Mouse (Mus musculus): ENCODE results near the gene Hcfc1r1.

Gene Hcfc1r1

GRCm38 (mm10) chr17:23675564-23676281 lies 2.3 kb downstream of the Hcfc1r1 start:
- peak; percentile 47 for DNase-seq

- DNase-seq: peak; percentile 50
These were observed 3.2 kb downstream of the Hcfc1r1 start for GRCm38 (mm10) chr17:23676473-23677031.

- DNase-seq: peak; percentile 90
These were observed 3.9 kb downstream of the Hcfc1r1 start, which contains the start of gene Tnfrsf12a for GRCm38 (mm10) chr17:23677236-23677679. Gene Tnfrsf12a, minus strand, starts transcription at chr17:23677468.

GRCm38 (mm10) chr17:23679127-23679835 lies 5.9 kb downstream of the Hcfc1r1 start, which contains the start of gene Cldn6:
Gene Cldn6, plus strand, starts transcription at chr17:23679249.
- no peak for DNase-seq

DNA sequence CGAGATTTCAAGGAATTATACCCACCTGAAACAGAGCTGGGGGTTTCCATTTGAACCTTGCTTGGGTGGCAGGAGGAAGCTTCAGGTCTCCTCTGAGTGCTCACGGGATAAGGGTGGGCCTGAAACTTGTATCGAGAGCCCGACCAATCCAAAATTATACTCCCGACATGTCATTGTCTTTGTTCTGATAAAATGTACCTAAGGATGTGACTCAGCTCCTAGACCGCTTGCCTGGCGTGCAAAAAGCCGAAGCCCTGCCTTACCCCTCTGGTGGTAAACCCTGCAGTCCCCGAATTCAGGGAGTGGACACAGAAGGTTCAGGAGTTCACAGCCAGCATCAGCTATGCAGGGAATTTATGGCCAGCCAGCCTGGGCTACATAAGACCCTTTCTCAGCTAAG lies 6.9 kb downstream of the Hcfc1r1 start:
- DNase-seq: no peak

DNA sequence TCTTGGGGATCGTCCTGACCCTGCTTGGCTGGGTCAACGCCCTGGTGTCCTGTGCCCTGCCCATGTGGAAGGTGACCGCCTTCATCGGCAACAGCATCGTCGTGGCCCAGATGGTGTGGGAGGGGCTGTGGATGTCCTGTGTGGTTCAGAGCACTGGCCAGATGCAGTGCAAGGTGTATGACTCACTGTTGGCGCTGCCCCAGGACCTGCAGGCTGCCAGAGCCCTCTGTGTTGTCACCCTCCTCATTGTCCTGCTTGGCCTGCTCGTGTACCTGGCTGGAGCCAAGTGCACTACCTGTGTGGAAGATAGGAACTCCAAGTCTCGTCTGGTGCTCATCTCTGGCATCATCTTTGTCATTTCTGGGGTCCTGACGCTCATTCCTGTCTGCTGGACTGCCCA lies 7.7 kb downstream of the Hcfc1r1 start:
- no peak for DNase-seq

DNA sequence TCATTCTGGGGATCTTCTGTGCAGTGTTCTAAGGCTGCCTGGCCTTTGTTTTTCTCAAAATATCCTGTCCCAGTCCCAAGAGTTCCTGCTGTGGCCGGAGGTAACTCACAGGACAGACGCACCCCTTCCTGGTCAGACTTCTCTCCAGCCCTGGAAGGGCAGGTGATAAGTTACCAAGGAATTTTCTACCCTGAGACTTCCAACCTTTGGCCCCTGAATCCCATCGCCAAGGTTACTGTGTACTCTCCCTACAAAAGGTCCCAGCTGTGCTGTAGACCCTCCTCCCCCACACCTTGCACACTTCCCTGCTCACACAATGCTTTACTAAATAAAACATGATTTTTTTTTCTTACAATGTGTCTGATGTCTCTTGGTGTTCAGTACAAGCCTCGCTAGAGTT lies 8.7 kb downstream of the Hcfc1r1 start:
- no peak for DNase-seq

- no peak for DNase-seq
These were observed 9.1 kb downstream of the Hcfc1r1 start for GRCm38 (mm10) chr17:23682530-23682929.

DNA sequence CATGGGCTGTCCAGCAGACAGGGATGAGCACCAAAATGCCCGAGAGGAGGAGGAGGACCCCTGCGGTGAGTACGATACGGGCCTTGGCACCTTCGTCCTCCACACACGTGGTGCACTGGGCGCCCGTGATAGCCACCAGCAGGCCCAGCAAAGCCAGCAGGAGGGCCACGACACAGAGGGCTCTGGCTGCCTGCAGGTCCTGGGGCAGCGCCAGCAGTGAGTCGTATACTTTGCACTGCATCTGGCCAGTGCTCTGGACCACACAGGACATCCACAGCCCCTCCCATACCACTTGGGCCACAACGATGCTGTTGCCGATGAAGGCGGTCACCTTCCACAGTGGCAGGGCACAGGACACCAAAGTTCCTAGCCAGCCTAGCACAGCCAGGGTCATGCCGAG lies 9.8 kb downstream of the Hcfc1r1 start:
- no peak for DNase-seq

DNA sequence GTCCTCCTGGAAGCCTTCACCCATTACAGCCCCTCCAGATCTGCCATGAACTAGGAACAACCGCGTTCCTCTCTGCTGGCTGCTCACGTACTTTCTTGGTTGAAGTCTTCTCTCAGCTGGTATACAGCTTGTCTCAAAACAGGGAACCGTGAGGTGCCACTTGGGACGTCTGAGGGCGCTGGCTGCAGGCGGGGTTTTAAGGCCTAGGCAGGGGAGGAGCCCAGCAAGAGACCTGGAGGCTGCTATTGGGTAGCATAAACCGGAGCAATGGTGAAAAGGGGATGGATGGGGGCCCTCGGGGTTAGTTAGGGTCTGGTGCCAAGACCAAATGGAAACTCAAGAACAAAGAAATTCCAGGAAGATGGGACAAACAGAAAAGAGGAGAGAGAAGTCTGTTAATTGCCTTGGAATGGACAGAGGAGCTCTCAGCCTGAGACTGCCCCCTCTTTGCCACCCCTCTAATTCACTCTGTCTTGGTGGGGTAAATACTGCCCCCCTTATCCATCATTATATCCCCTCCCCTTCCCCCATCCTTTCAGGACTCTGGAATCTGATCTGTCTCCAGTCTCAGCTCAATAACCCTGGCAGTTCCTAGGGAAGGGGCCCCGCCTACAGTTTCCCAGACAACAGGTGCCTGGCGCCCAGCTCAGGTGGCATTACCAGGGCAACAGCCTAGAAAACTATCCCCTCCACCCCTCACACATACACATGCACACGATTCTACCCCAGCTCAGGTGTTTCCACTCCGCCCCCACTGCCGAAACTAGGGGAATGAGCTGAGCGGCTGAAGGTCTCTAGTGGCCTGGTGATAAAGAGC lies 10.7 kb downstream of the Hcfc1r1 start, which contains the start of gene Cldn9:
Gene Cldn9 (minus strand): TSS at position 171 of the 817 bp plus-strand sequence.
- DNase-seq: no peak

- no peak for DNase-seq
These were observed 21.1 kb downstream of the Hcfc1r1 start for GRCm38 (mm10) chr17:23694491-23694890.

GRCm38 (mm10) chr17:23695801-23696200 lies 22.4 kb downstream of the Hcfc1r1 start:
- no peak for DNase-seq

DNA sequence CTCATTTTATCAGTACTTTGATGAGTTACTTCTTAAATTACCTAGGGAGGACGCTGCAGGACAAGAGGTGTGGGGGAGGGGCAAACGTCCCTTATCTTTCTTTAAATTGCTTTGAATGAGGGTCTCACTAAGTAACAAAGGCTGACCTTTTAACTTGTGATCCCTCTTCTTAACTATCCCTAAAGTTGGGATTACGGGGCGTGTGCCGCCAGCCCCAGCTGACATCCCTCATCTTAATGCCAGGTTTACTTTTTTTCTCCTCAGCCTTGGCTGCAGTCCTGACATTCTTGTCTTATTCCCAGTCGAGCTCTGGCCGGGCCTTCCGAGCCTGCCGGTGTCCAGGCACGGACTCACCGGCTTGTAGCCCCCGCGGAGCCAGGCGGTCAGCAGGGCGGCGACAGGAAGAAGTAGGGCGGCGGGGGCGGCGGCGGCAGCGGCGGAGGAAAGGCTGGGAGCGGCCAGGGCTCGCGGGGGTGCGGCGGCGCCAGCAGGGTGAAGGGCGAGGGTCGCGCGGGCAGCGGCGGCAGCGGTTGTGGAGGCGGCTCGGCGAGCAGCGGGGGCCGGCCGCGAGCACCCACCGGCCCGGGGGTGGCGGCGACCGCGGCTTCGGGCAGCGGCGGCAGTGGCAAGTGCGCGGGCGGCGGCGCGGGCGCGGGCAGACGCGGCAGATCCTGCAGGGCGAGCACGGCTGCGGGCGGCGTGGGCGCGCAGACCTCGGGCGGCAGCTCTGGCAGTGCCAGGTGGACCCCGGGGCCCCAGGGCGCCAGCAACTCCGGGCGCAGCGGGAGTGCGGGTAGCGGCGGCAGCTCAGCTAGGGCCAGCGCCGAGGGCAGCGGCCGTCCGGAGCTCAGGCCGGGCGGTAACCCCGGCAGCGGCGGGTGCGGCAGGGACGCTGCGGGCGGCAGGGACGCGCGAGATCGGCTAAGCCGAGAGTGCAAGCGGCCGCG lies 26.0 kb downstream of the Hcfc1r1 start:
- DNase-seq: peak; percentile 52

DNA sequence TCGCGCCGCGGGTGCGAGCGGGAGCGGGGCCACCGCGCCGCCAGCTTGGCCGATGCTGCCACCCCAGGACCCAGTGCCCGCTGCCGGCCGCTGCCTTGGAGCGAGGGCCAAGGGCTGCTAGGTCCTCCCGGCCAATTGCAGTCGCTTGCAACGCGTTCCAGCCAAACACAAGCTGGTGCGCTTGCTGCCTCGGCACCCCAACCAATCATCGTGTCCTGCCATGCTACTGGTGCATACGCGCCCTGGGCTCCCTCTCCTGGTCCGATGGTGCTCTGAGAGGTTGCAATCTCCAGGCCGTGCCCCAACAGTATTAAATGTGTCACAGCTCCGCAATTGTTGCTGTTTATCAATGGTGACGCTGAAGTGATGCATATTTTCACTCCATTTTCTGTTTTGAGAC lies 26.7 kb downstream of the Hcfc1r1 start:
- DNase-seq: peak; percentile 89

GRCm38 (mm10) chr17:23703301-23703700 lies 29.9 kb downstream of the Hcfc1r1 start:
- no peak for DNase-seq

- no peak for DNase-seq
These were observed 31.3 kb downstream of the Hcfc1r1 start for GRCm38 (mm10) chr17:23704741-23705140.

DNA sequence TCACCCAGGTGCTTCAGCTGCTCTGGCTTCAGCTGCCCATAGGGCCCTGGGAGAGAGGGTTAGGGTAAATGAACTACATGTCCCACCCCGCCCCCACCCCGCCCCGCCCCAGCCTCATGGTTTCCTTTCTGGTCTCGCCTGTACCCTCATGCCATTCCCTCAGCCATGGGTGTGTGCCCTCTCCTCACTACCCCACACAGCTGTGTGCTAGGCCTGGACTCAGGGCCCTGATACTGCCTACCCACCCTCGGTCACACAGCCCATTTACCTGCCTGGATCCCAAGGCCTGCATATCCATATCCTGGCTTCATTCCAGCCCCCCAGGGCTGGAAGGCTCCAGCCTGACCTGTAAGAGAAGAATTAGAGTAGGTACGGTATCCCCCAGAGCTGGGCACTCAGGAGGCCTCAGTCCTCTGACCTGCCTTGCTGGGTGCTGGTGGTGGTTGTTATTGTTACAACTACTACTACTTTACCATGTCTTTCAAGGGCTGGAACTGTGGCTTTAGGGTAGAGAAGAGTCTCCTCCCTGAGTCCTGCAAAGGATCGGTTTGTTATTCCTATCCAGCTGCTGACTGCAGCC lies 32.2 kb downstream of the Hcfc1r1 start:
- no peak for DNase-seq

- DNase-seq: peak; percentile 85
These were observed 32.8 kb downstream of the Hcfc1r1 start for GRCm38 (mm10) chr17:23706212-23706611.

GRCm38 (mm10) chr17:23717003-23717402 lies 43.6 kb downstream of the Hcfc1r1 start:
- no peak for DNase-seq

GRCm38 (mm10) chr17:23719455-23719854 lies 46.1 kb downstream of the Hcfc1r1 start:
- no peak for DNase-seq

GRCm38 (mm10) chr17:23721886-23722285 lies 48.5 kb downstream of the Hcfc1r1 start:
- no peak for DNase-seq

All from thymus, postnatal 4 days (tissue).